Mouse (Mus musculus) heart, embryonic 16.5 days (tissue): ENCODE measurements at regions not wholly inside any gene's neighbourhood (a gene's known extent, or its start where the extent isn't known, plus 50 kb on each side); places are given as distances from the start of the nearest gene placed in this dataset.

Experiments
- ATAC-seq: fragments of 200-750 bp; cut with Nextera tagmentation; replicated peaks from 2 replicates; pipeline ENCODE4 v1.8.0; 2017; ENCODE audit warnings: moderate number of reproducible peaks; ENCODE audit not compliant: insufficient read depth, low FRiP score; ENCODE audit errors: extremely low read depth
- H3K27ac ChIP-seq: fragments of 300-500 bp; sonication (generic); 2 replicates; pipeline ENCODE4 v1.5.1; 2014; ENCODE audit warnings: mild to moderate bottlenecking, low read length, control low read depth, moderate library complexity
- H3K27me3 ChIP-seq: fragments of 300-500 bp; sonication (generic); 2 replicates; pipeline ENCODE4 v1.6.1; 2014; ENCODE audit warnings: low read length, mixed read lengths; ENCODE audit not compliant: control insufficient read depth, insufficient read depth
- H3K36me3 ChIP-seq: fragments of 300-500 bp; sonication (generic); 2 replicates; pipeline ENCODE4 v1.6.1; 2014; ENCODE audit not compliant: control insufficient read depth, insufficient read depth
- H3K4me1 ChIP-seq: fragments of 300-500 bp; sonication (generic); 2 replicates; pipeline ENCODE4 v1.6.1; 2014; ENCODE audit warnings: low read length, mixed read lengths; ENCODE audit not compliant: control insufficient read depth, insufficient read depth
- H3K4me2 ChIP-seq: fragments of 300-500 bp; sonication (generic); 2 replicates; pipeline ENCODE4 v1.6.1; 2014; ENCODE audit warnings: low read depth, mild to moderate bottlenecking, control low read depth, low read length
- H3K4me3 ChIP-seq: fragments of 300-500 bp; sonication (generic); 2 replicates; pipeline ENCODE4 v1.5.1; 2014; ENCODE audit warnings: mild to moderate bottlenecking, control low read depth, low read length
- H3K9ac ChIP-seq: fragments of 300-500 bp; sonication (generic); 2 replicates; pipeline ENCODE4 v1.6.1; 2014; ENCODE audit warnings: low read length, control low read depth
- H3K9me3 ChIP-seq: fragments of 300-500 bp; sonication (generic); replicated peaks from 2 replicates; pipeline ENCODE4 v1.6.1; 2016; ENCODE audit warnings: low read length; ENCODE audit not compliant: control insufficient read depth
- WGBS: fragments of 180-500 bp; shearing (Covaris S2); extraction: QIAGEN DNeasy Blood & Tissue Kit; methylation state at CpG from one replicate; pipeline ENCODE4 v1.1.7; 2014; 5-methylcytosine and 5-hydroxymethylcytosine counted together

DNA sequence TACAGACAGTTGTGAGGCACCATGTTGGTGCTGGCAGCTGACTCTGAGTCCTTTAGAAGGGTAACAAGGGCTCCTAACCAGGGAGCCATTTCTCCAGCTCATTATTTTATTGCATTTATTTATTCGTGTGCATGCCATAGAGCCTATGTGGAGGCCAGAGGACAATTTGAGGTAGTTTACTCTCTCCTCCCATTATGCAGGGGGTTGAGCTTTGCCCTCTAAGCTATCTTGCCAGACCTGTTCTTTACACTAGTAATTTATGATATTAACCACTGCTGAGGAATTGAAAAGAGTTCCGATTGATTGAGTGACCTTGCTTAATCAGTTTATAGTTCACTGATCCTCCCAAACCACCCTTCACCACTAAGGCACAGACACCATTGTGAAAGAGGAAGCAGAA, 290.8 kb downstream of the Rnf144a start:
- no peak overlapping the region for H3K4me2 ChIP-seq
- no peaks in the 10 kb centered on the region for H3K36me3 ChIP-seq
- no peaks in the 10 kb centered on the region for H3K9me3 ChIP-seq
- no peak overlapping the region for H3K9ac ChIP-seq
- no peak for ATAC-seq
- H3K27me3 ChIP-seq, result no peaks in the 10 kb centered on the region
- no peak overlapping the region for H3K27ac ChIP-seq
- no peak overlapping the region for H3K4me3 ChIP-seq
- WGBS, result 92% methylated on average over 2 of the region's 2 CpGs
- H3K4me1 ChIP-seq, result no peaks in the 10 kb centered on the region

GRCm38 (mm10) chr12:26115339-26115912, 299.6 kb downstream of the Rnf144a start:
- Histone ChIP-seq H3K4me3 (no peak overlapping the region), H3K9me3 (no peaks in the 10 kb centered on the region), H3K36me3 (no peaks in the 10 kb centered on the region), H3K4me1 (peaks cover 5% of the 10 kb centered on the region), H3K27ac (no peak overlapping the region), H3K4me2 (no peak overlapping the region), H3K27me3 (no peaks in the 10 kb centered on the region), H3K9ac (no peak overlapping the region)
- ATAC-seq, result no peak
- 61% methylated on average over 9 of the region's 9 CpGs for WGBS

DNA sequence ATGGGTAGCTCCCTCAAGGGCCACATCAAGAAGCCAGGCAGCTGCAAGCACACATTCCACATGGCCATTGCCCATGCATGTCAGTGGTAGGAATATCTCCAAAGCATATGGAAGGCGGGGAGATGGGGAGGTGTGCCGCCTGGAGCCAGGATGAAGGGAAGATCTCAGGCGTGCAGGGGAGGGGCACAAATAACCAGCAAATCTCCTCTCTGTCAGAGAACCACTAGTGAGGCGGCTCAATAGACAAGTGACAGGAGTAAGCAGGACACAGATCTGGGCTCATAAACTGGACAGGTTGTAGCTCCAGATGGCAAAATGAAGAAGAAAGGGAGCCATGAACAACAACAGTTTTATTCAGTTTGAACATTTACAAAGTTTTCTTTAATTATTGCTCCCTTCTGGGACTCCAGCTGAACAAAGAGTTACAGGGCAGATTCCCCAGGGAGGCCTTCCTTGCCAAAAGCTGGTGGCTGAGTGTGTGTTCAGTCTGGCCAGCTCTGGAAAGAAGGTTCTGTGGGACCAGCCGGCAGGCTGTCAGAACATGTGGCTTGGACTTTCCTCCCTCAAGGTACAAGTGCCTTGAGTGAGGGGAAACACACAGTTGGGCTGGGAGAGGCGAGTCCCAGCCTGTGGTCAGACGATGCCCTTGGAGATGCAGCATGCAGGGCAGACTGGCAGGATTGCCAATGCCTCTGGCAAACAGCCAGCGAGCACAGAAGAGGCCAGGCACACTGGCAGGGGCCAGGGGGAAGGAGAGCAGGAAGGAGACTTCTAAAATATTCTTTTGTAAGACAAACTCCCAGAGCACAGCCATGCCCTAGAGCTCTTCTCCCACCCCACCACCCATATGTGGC, 302.7 kb downstream of the Rnf144a start:
- Histone ChIP-seq H3K9ac (no peak overlapping the region), H3K27ac (no peak overlapping the region), H3K36me3 (no peaks in the 10 kb centered on the region), H3K4me3 (no peak overlapping the region), H3K9me3 (no peaks in the 10 kb centered on the region), H3K4me2 (no peak overlapping the region), H3K27me3 (no peaks in the 10 kb centered on the region), H3K4me1 (peaks cover 5% of the 10 kb centered on the region)
- 59% methylated on average over 8 of the region's 8 CpGs for WGBS
- no peak; the same call in 1 of the 2 replicates for ATAC-seq

GRCm38 (mm10) chr12:26109866-26110265, 305.2 kb downstream of the Rnf144a start:
- 84% methylated on average over 6 of the region's 6 CpGs for WGBS
- Histone ChIP-seq H3K4me3 (no peak overlapping the region), H3K27ac (no peak overlapping the region), H3K36me3 (no peaks in the 10 kb centered on the region), H3K9ac (no peak overlapping the region), H3K4me2 (no peak overlapping the region), H3K9me3 (no peaks in the 10 kb centered on the region), H3K27me3 (no peaks in the 10 kb centered on the region), H3K4me1 (peaks cover 5% of the 10 kb centered on the region)
- ATAC-seq, result no peak

GRCm38 (mm10) chr12:26104372-26104771, 310.7 kb downstream of the Rnf144a start:
- no peak overlapping the region for H3K4me3 ChIP-seq
- WGBS, result 69% methylated on average over 3 of the region's 3 CpGs
- H3K27ac ChIP-seq, result no peak overlapping the region
- no peaks in the 10 kb centered on the region for H3K9me3 ChIP-seq
- no peak overlapping the region for H3K9ac ChIP-seq
- no peak overlapping the region for H3K4me2 ChIP-seq
- no peak for ATAC-seq
- H3K27me3 ChIP-seq, result no peaks in the 10 kb centered on the region
- no peaks in the 10 kb centered on the region for H3K4me1 ChIP-seq
- H3K36me3 ChIP-seq, result no peaks in the 10 kb centered on the region

- H3K36me3 ChIP-seq, result no peaks in the 10 kb centered on the region
- H3K4me3 ChIP-seq, result no peak overlapping the region
- 83% methylated on average over 4 of the region's 4 CpGs for WGBS
- no peaks in the 10 kb centered on the region for H3K27me3 ChIP-seq
- no peaks in the 10 kb centered on the region for H3K4me1 ChIP-seq
- no peak overlapping the region for H3K9ac ChIP-seq
- H3K4me2 ChIP-seq, result no peak overlapping the region
- no peak overlapping the region for H3K27ac ChIP-seq
- ATAC-seq, result no peak
- H3K9me3 ChIP-seq, result no peaks in the 10 kb centered on the region
Measured at GRCm38 (mm10) chr12:26102384-26102783, 312.7 kb downstream of the Rnf144a start.

- Histone ChIP-seq H3K9ac (no peak overlapping the region), H3K27ac (no peak overlapping the region), H3K4me2 (no peak overlapping the region), H3K4me1 (no peaks in the 10 kb centered on the region), H3K4me3 (no peak overlapping the region), H3K9me3 (no peaks in the 10 kb centered on the region), H3K36me3 (no peaks in the 10 kb centered on the region), H3K27me3 (no peaks in the 10 kb centered on the region)
- no peak for ATAC-seq
- WGBS, result 88% methylated on average over 2 of the region's 2 CpGs
Measured at GRCm38 (mm10) chr12:26100140-26100539, 314.9 kb downstream of the Rnf144a start.

DNA sequence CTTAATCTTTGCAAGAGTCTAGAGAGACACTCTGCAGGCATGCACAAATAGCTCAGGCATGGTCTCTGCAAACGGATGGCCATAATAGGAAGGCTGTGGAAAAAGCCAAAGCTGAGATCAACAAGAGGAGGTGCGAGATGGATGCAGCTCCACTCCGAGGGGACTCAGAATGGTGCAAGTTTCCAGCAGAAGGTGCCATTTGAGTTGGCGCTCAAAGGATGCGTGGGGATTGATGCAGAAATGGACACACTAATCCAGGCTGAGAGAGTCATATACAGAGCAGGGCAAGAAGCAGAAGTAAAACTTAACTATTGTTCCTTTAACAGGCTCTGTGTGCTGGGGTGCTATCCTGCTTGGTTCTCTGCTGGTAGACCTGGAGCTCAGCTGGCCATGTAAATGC, 315.9 kb downstream of the Rnf144a start:
- Histone ChIP-seq H3K9ac (no peak overlapping the region), H3K9me3 (no peaks in the 10 kb centered on the region), H3K4me3 (no peak overlapping the region), H3K27ac (no peak overlapping the region), H3K4me1 (no peaks in the 10 kb centered on the region), H3K27me3 (no peaks in the 10 kb centered on the region), H3K36me3 (no peaks in the 10 kb centered on the region), H3K4me2 (no peak overlapping the region)
- no peak for ATAC-seq
- 63% methylated on average over 5 of the region's 5 CpGs for WGBS

DNA sequence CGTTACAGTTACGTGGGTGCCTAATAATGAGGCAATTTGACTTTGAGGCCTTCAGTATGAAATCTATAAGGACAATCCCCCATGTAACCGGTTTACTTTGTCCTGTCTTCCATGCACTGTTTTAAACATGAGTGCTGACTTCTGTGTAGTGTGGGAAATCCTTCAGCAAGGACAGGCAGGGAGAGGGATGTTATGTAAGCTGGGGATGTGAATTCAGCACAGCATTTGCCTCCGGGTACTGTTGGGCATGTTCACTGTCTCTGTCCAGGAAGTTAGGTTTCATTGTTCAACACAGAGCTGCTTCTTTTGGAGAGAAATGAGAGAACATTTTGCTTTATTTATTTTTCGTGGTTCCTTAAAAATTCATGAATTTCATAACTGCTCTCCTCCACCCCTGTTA, 322.7 kb downstream of the Rnf144a start:
- H3K4me1 ChIP-seq, result no peaks in the 10 kb centered on the region
- 62% methylated on average over 5 of the region's 5 CpGs for WGBS
- no peak for ATAC-seq
- H3K9ac ChIP-seq, result no peak overlapping the region
- H3K4me2 ChIP-seq, result no peak overlapping the region
- no peaks in the 10 kb centered on the region for H3K9me3 ChIP-seq
- H3K36me3 ChIP-seq, result no peaks in the 10 kb centered on the region
- H3K4me3 ChIP-seq, result no peak overlapping the region
- H3K27ac ChIP-seq, result no peak overlapping the region
- no peaks in the 10 kb centered on the region for H3K27me3 ChIP-seq
